Mouse (Mus musculus) midbrain, embryonic 16.5 days (tissue): ENCODE data around the gene Fxr2. TPM values are rescaled to one million over a fixed set of nuclear protein-coding genes. Genes with fewer than 3 reads are reported as not detected.

Source experiments
- ATAC-seq: fragments of 200-750 bp; cut with Nextera tagmentation; 2 replicates; pipeline ENCODE4 v1.8.0; 2017; ENCODE audit warnings: moderate TSS enrichment
- H3K27ac ChIP-seq: fragments of 300-500 bp; sonication (generic); 2 replicates; pipeline ENCODE4 v1.5.1; 2014; ENCODE audit warnings: mild to moderate bottlenecking, low read length, mixed read lengths
- H3K27me3 ChIP-seq: fragments of 300-500 bp; sonication (generic); 2 replicates; pipeline ENCODE4 v1.6.1; 2014; ENCODE audit warnings: low read depth, low read length, mixed read lengths; ENCODE audit not compliant: control insufficient read depth, insufficient read depth
- H3K36me3 ChIP-seq: fragments of 300-500 bp; sonication (generic); 2 replicates; pipeline ENCODE4 v1.6.1; 2014; ENCODE audit warnings: mild to moderate bottlenecking, low read length, moderate library complexity, mixed read lengths; ENCODE audit not compliant: control insufficient read depth, insufficient read depth
- H3K4me1 ChIP-seq: fragments of 300-500 bp; sonication (generic); 2 replicates; pipeline ENCODE4 v1.6.1; 2014; ENCODE audit warnings: mild to moderate bottlenecking, low read length, mixed read lengths; ENCODE audit not compliant: control insufficient read depth, insufficient read depth
- H3K4me2 ChIP-seq: fragments of 300-500 bp; sonication (generic); 2 replicates; pipeline ENCODE4 v1.6.1; 2014; ENCODE audit warnings: mild to moderate bottlenecking, low read length, mixed read lengths
- H3K4me3 ChIP-seq: fragments of 300-500 bp; sonication (generic); 2 replicates; pipeline ENCODE4 v1.5.1; 2014; ENCODE audit warnings: low read depth, mild to moderate bottlenecking, low read length, moderate library complexity, mixed read lengths
- H3K9ac ChIP-seq: fragments of 300-500 bp; sonication (generic); 2 replicates; pipeline ENCODE4 v1.6.1; 2014; ENCODE audit warnings: low read depth, low read length, mixed read lengths
- H3K9me3 ChIP-seq: fragments of 300-500 bp; sonication (generic); replicated peaks from 2 replicates; pipeline ENCODE4 v1.6.1; 2014; ENCODE audit warnings: mild to moderate bottlenecking, low read length, mixed read lengths; ENCODE audit not compliant: control insufficient read depth, poor library complexity, severe bottlenecking
- WGBS: fragments of 180-500 bp; shearing (Covaris S2); extraction: QIAGEN DNeasy Blood & Tissue Kit; methylation state at CpG from one replicate; pipeline ENCODE4 v1.1.7; 2014; 5-methylcytosine and 5-hydroxymethylcytosine counted together
- polyA plus RNA-seq: library from polyadenylated mRNA; unstranded; fragments of >200 nt; fragmentation: Nextera tagmentation; extraction: Ambion mirVana; gene quantifications from 2 replicates; pipeline ENCODE4 v1.2.1, GENCODE M21; 2015

The Fxr2 gene
- polyA plus RNA-seq, 1 experiment from 2014 or later: 33.3 TPM

DNA sequence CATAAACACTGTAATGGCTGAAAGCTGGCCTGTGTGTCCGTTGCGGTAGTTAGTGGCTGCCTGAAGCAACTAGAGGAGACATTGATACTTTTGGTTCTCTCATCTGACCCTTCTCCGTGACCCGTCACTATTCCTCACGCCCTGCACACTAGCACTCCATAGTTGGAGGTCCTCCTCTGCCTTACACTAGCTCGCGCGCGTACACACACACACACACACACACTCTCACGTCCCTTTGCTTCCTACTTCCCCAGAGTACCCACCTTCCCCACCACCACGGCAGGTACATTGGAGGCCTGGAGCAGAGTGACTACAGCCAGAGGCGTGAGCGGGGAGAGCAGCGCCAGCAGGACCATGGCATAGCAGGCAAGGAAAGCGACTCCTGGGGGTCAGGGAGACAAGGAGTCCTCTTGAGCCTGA lies 24.7 kb downstream of the Fxr2 start:
- WGBS: 83% methylated on average over 15 of the region's 15 CpGs
- no peaks in the 10 kb centered on the region for H3K9me3 ChIP-seq
- peaks cover 16% of the 10 kb centered on the region for H3K4me1 ChIP-seq
- ATAC-seq: no peak
- no peak overlapping the region for H3K4me2 ChIP-seq
- H3K9ac ChIP-seq: no peak overlapping the region
- no peaks in the 10 kb centered on the region for H3K27me3 ChIP-seq
- H3K4me3 ChIP-seq: no peak overlapping the region
- H3K27ac ChIP-seq: no peak overlapping the region
- H3K36me3 ChIP-seq: peaks cover 17% of the 10 kb centered on the region

GRCm38 (mm10) chr11:69661221-69661881 lies 28.6 kb downstream of the Fxr2 start:
- ATAC-seq: no peak
- 72% methylated on average over 3 of the region's 3 CpGs for WGBS

GRCm38 (mm10) chr11:69662213-69662966 lies 29.6 kb downstream of the Fxr2 start, which contains the start of gene Mpdu1:
TSS of gene Mpdu1 (minus strand) at chr11:69662642.
- peaks cover 17% of the 10 kb centered on the region for H3K36me3 ChIP-seq
- H3K27ac ChIP-seq: peak within 1 kb of the TSS; percentile 93
- H3K4me2 ChIP-seq: peak within 1 kb of the TSS; percentile 57
- H3K4me1 ChIP-seq: peaks cover 15% of the 10 kb centered on the region
- peak; percentile 96 for ATAC-seq
- H3K9ac ChIP-seq: peak within 1 kb of the TSS; percentile 70
- peak within 1 kb of the TSS; percentile 62 for H3K4me3 ChIP-seq
- H3K27me3 ChIP-seq: no peaks in the 10 kb centered on the region
- WGBS: under 1% methylated on average over 48 of the region's 48 CpGs
- H3K9me3 ChIP-seq: no peaks in the 10 kb centered on the region

More at GRCm38 (mm10) chr11:69661221-69661881, 28.6 kb downstream of the Fxr2 start:
- H3K9ac ChIP-seq: peak overlapping the region; percentile 70
- H3K9me3 ChIP-seq: no peaks in the 10 kb centered on the region
- peaks cover 15% of the 10 kb centered on the region for H3K4me1 ChIP-seq
- H3K27ac ChIP-seq: peak overlapping the region; percentile 93; the same call in 1 of the 2 replicates
- no peaks in the 10 kb centered on the region for H3K27me3 ChIP-seq
- H3K4me3 ChIP-seq: peak overlapping the region; percentile 62
- H3K36me3 ChIP-seq: peaks cover 18% of the 10 kb centered on the region
- H3K4me2 ChIP-seq: peak overlapping the region; percentile 57

- peak overlapping the region; percentile 57 for H3K4me2 ChIP-seq
- H3K27ac ChIP-seq: peak overlapping the region; percentile 93
- 64% methylated on average over 13 of the region's 13 CpGs for WGBS
- ATAC-seq: peak; percentile 23
- peaks cover 15% of the 10 kb centered on the region for H3K4me1 ChIP-seq
- H3K9ac ChIP-seq: peak overlapping the region; percentile 58
- H3K4me3 ChIP-seq: peak overlapping the region; percentile 62
- no peaks in the 10 kb centered on the region for H3K27me3 ChIP-seq
- H3K9me3 ChIP-seq: no peaks in the 10 kb centered on the region
- peaks cover 17% of the 10 kb centered on the region for H3K36me3 ChIP-seq
These were observed 30.3 kb downstream of the Fxr2 start for GRCm38 (mm10) chr11:69662967-69663671.

- ATAC-seq: no peak
- no peak overlapping the region for H3K9ac ChIP-seq
- no peaks in the 10 kb centered on the region for H3K9me3 ChIP-seq
- peaks cover 22% of the 10 kb centered on the region for H3K36me3 ChIP-seq
- H3K4me1 ChIP-seq: peaks cover 15% of the 10 kb centered on the region
- no peak overlapping the region for H3K4me2 ChIP-seq
- WGBS: 93% methylated on average over 6 of the region's 6 CpGs
- peak overlapping the region; percentile 93 for H3K27ac ChIP-seq
- no peaks in the 10 kb centered on the region for H3K27me3 ChIP-seq
- no peak overlapping the region for H3K4me3 ChIP-seq
These were observed 31.0 kb downstream of the Fxr2 start for GRCm38 (mm10) chr11:69663795-69664194.

- no peak overlapping the region for H3K9ac ChIP-seq
- no peak for ATAC-seq
- peaks cover 24% of the 10 kb centered on the region for H3K4me1 ChIP-seq
- H3K27me3 ChIP-seq: no peaks in the 10 kb centered on the region
- H3K4me3 ChIP-seq: no peak overlapping the region
- no peaks in the 10 kb centered on the region for H3K9me3 ChIP-seq
- H3K4me2 ChIP-seq: no peak overlapping the region
- WGBS: 94% methylated on average over 7 of the region's 7 CpGs
- H3K27ac ChIP-seq: no peak overlapping the region
- H3K36me3 ChIP-seq: peaks cover 28% of the 10 kb centered on the region
These were observed 32.1 kb downstream of the Fxr2 start for GRCm38 (mm10) chr11:69664841-69665240.

DNA sequence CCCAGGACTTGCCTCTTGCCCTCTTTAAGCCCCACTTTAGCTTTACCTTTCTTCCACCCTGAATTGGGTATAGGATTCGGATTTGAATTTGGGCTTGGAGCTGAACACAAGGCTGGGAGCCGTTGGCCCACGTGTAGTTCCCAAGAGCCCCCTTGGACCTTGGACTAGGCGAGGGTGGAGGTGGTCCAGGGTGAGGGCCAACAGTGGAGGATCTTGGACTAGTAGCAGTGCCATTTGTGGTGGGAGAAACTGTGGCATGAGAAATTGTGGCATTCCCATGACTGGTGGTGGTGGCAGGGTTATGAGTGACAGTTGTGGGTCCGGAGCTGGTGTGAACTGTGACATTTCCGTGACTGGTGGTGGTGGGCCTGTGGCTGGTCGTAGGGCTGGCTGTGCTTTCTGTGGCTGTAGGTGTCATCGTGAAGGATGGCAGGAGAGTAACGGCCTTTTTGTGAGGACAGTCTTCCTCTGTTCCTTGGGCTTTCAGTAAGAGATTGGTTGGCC lies 32.7 kb downstream of the Fxr2 start:
- Histone ChIP-seq H3K4me3 (no peak overlapping the region), H3K9me3 (no peaks in the 10 kb centered on the region), H3K4me2 (no peak overlapping the region), H3K4me1 (peaks cover 28% of the 10 kb centered on the region), H3K27me3 (no peaks in the 10 kb centered on the region), H3K36me3 (peaks cover 28% of the 10 kb centered on the region), H3K9ac (no peak overlapping the region), H3K27ac (no peak overlapping the region)
- WGBS: 78% methylated on average over 9 of the region's 9 CpGs
- ATAC-seq: no peak

GRCm38 (mm10) chr11:69665961-69666664 lies 33.3 kb downstream of the Fxr2 start, which contains the start of gene Cd68:
TSS of gene Cd68 (minus strand) at chr11:69666153.
- H3K36me3 ChIP-seq: peaks cover 28% of the 10 kb centered on the region
- 34% methylated on average over 7 of the region's 7 CpGs for WGBS
- no peak within 1 kb of the TSS for H3K27ac ChIP-seq

More at GRCm38 (mm10) chr11:69665961-69666664, 33.3 kb downstream of the Fxr2 start, which contains the start of gene Cd68:
- H3K27me3 ChIP-seq: no peaks in the 10 kb centered on the region
- no peak within 1 kb of the TSS for H3K9ac ChIP-seq
- no peak for ATAC-seq
- H3K4me1 ChIP-seq: peaks cover 30% of the 10 kb centered on the region
- H3K9me3 ChIP-seq: no peaks in the 10 kb centered on the region
- no peak within 1 kb of the TSS for H3K4me3 ChIP-seq
- H3K4me2 ChIP-seq: no peak within 1 kb of the TSS
